ENCODE assay signal across 8 mouse cellular contexts in genomic region chr5:137349384-137350204, GRCm38 (mm10). TPM values are rescaled to one million over a fixed set of nuclear protein-coding genes. Genes with fewer than 3 reads are reported as not detected.
A peak's percentile ranks its signal among the peaks of the same experiment; 100 is the strongest.
DNase-seq lines count a peak whose midpoint lies in the region; ATAC-seq and TF ChIP-seq lines count a peak whose summit lies in the region.

Ephb4 (plus strand) TSS chr5:137350109.

- peak; percentile 94 for ATAC-seq in intestine, embryonic 15.5 days
- ATAC-seq in midbrain, embryonic 11.5 days (ENCODE audit: low FRiP score) = peak; percentile 94

- TF ChIP-seq CTCF in spleen, adult 2 months (IDR thresholded peaks at IDR 0.05; ENCODE audit: extremely low read depth, insufficient read depth, insufficient read length, insufficient replicate concordance) = no peak

- no peaks in the 10 kb centered on the region for H3K9me3 ChIP-seq in intestine, embryonic 15.5 days
- H3K9me3 ChIP-seq in midbrain, embryonic 11.5 days (ENCODE audit: control insufficient read depth, low read length) = no peaks in the 10 kb centered on the region

- TF ChIP-seq POLR2A in spleen, adult 2 months (IDR thresholded peaks at IDR 0.05; ENCODE audit: low read depth, low read length) = no peak

- peaks cover 9% of the 10 kb centered on the region for H3K36me3 ChIP-seq in intestine, embryonic 15.5 days
- peaks cover 9% of the 10 kb centered on the region for H3K36me3 ChIP-seq in midbrain, embryonic 11.5 days (ENCODE audit: control insufficient read depth, insufficient read depth, low read length)
- H3K36me3 ChIP-seq in spleen, adult 2 months (ENCODE audit: control insufficient read depth, insufficient read depth, low read length) = no peaks in the 10 kb centered on the region

- H3K27ac ChIP-seq in intestine, embryonic 15.5 days = peak within 1 kb of the TSS; percentile 97
- H3K27ac ChIP-seq in midbrain, embryonic 11.5 days (ENCODE audit: low read depth, low read length) = peak within 1 kb of the TSS; percentile 83
- peak within 1 kb of the TSS; percentile 79 for H3K27ac ChIP-seq in spleen, adult 2 months (ENCODE audit: insufficient read depth, low read length)

- peak within 1 kb of the TSS; percentile 93 for H3K4me2 ChIP-seq in intestine, embryonic 15.5 days (replicated peaks)
- peak within 1 kb of the TSS; percentile 90 for H3K4me2 ChIP-seq in midbrain, embryonic 11.5 days

- H3K4me1 ChIP-seq in intestine, embryonic 15.5 days (replicated peaks) = peaks cover 50% of the 10 kb centered on the region
- H3K4me1 ChIP-seq in midbrain, embryonic 11.5 days (ENCODE audit: control insufficient read depth, insufficient read depth, low read length) = peaks cover 37% of the 10 kb centered on the region
- peaks cover 2% of the 10 kb centered on the region for H3K4me1 ChIP-seq in spleen, adult 2 months (ENCODE audit: control insufficient read depth, insufficient read depth, insufficient read length)

- under 1% methylated on average over 29 of the region's 32 CpGs for WGBS in intestine, embryonic 15.5 days
- under 1% methylated on average over 32 of the region's 32 CpGs for WGBS in midbrain, embryonic 11.5 days
- WGBS in spleen, adult 2 months = 3% methylated on average over 29 of the region's 32 CpGs

- no peaks in the 10 kb centered on the region for H3K27me3 ChIP-seq in intestine, embryonic 15.5 days (replicated peaks)
- no peaks in the 10 kb centered on the region for H3K27me3 ChIP-seq in midbrain, embryonic 11.5 days (ENCODE audit: control insufficient read depth, insufficient read depth, low read length)
- H3K27me3 ChIP-seq in spleen, adult 2 months (ENCODE audit: control insufficient read depth, insufficient read depth, low read length) = peaks cover 9% of the 10 kb centered on the region

- peak within 1 kb of the TSS; percentile 76 for H3K4me3 ChIP-seq in intestine, embryonic 15.5 days (replicated peaks)
- peak within 1 kb of the TSS; percentile 89 for H3K4me3 ChIP-seq in midbrain, embryonic 11.5 days (ENCODE audit: low read depth, low read length)
- H3K4me3 ChIP-seq in spleen, adult 2 months (ENCODE audit: extremely low read depth, insufficient read depth, insufficient read length) = peak within 1 kb of the TSS; percentile 42

- peak within 1 kb of the TSS; percentile 90 for H3K9ac ChIP-seq in intestine, embryonic 15.5 days
- H3K9ac ChIP-seq in midbrain, embryonic 11.5 days (ENCODE audit: low read length) = peak within 1 kb of the TSS; percentile 96

- DNase-seq in cerebellum, adult 9-10 months = peak; percentile 25
- DNase-seq in cerebellum, adult 11 months = no peak
- peak; percentile 98 for DNase-seq in embryo, embryonic 9.5 days (ENCODE audit: extremely low spot score)
- DNase-seq in gonadal fat pad, adult 2 months (ENCODE audit: low read depth) = peak; percentile 37
- peak; percentile 86 for DNase-seq in left cerebral cortex, postnatal 4 days
- peak; percentile 98 for DNase-seq in midbrain, embryonic 11.5 days (ENCODE audit: low spot score, missing footprints)
- peak in 1 of 2 experiments; percentile 17 for DNase-seq in spleen, adult 2 months (ENCODE audit: low read depth in 1 of 2, low spot score in 2 of 2)

- intact Hi-C loops in left cerebral cortex, postnatal 4 days (cut with DNase I) = loop anchor here (10.0 kb wide), 1 partner anchor 395 kb away; the partner anchor contains the start of genes Nyap1 and Tsc22d4

RNA-seq across cellular contexts. Expression of gene Ephb4, which starts in this region (rescaled TPM):
- polyA plus RNA-seq in gonadal fat pad, adult 2 months (2012; rRNA removed) = 30.7 and 30.8 TPM in 2 replicates
- 36.7 and 37.6 TPM in 2 replicates for polyA plus RNA-seq in intestine, embryonic 15.5 days (2015; fragmentation: Nextera tagmentation; extraction: Ambion mirVana)
- 10 to 100 TPM in 1 of 2 experiments, 1 to 10 TPM in 1; 9.4 to 10.2 TPM for total RNA-seq in left cerebral cortex, postnatal 4 days (2021)
- 19.0 and 20.8 TPM in 2 replicates for polyA plus RNA-seq in midbrain, embryonic 11.5 days (2014; fragmentation: Nextera tagmentation; extraction: Ambion mirVana)
- polyA plus RNA-seq in spleen, adult 2 months (2012; rRNA removed) = 13.5 and 14.8 TPM in 2 replicates
